Mouse (Mus musculus) MEL (cell line): Measurements from ENCODE around the gene Gsap.

Source experiments
- CTCF ChIP-seq, 3 experiments: IDR thresholded peaks in 2 of 3; conservative IDR thresholded peaks in 1 of 3; 2 replicates each; pipeline ENCODE4 v1.5.1; 2011 to 2012; ENCODE audit warnings: low read length in 3 of 3, low read depth in 2 of 3, mild to moderate bottlenecking in 2 of 3, improper control_type of control experiment in 1 of 3, inconsistent platforms in 1 of 3, mixed read lengths in 1 of 3, moderate library complexity in 1 of 3; ENCODE audit not compliant: control insufficient read depth in 1 of 3, insufficient read depth in 1 of 3, poor library complexity in 1 of 3, severe bottlenecking in 1 of 3
- GATA1 ChIP-seq: IDR thresholded peaks from 2 replicates; pipeline ENCODE4 v1.6.1; 2011; ENCODE audit warnings: low read depth, low read length, improper control_type of control experiment
- POLR2A ChIP-seq, 2 experiments: IDR thresholded peaks; 2 replicates each; pipeline ENCODE4 v1.6.1; 2011 to 2012; ENCODE audit warnings: low read length in 2 of 2, mild to moderate bottlenecking in 2 of 2, control low read depth in 1 of 2, improper control_type of control experiment in 1 of 2, low read depth in 1 of 2, moderate library complexity in 1 of 2; ENCODE audit not compliant: control insufficient read depth in 1 of 2, insufficient read depth in 1 of 2, poor library complexity in 1 of 2
- ZKSCAN1 ChIP-seq: IDR thresholded peaks from 2 replicates; pipeline ENCODE4 v1.6.1; 2012; ENCODE audit warnings: low read depth, mild to moderate bottlenecking, inconsistent platforms, low read length, improper control_type of control experiment, moderate library complexity

GRCm38 (mm10) chr5:21331656-21332055 is 145.6 kb downstream of the Gsap start:
- no peak for TF ChIP-seq POLR2A (IDR thresholded peaks at IDR 0.05; ENCODE audit: control insufficient read depth in 1 of 2, insufficient read depth in 1 of 2, low read depth in 1 of 2, low read length in 2 of 2, poor library complexity in 1 of 2)
- no peak for TF ChIP-seq CTCF (IDR thresholded peaks at IDR 0.05 in 2 of 3, conservative IDR thresholded peaks at IDR 0.05 in 1 of 3; ENCODE audit: control insufficient read depth in 1 of 3, insufficient read depth in 1 of 3, low read depth in 2 of 3, low read length in 3 of 3, poor library complexity in 1 of 3, severe bottlenecking in 1 of 3)
- no peak for TF ChIP-seq ZKSCAN1
- TF ChIP-seq GATA1: no peak
